Mouse (Mus musculus) heart, embryonic 13.5 days (tissue): ENCODE results near the gene Myocos. TPM values are rescaled to one million over a fixed set of nuclear protein-coding genes. Genes with fewer than 3 reads are reported as not detected.
"Not testable (repeated sequence)": the region's sequence is repeated elsewhere in the genome, so short reads cannot be mapped to it uniquely, and the experiment has no call there.

Experiments
- ATAC-seq: fragments of 200-750 bp; cut with Nextera tagmentation; 2 replicates; pipeline ENCODE4 v1.8.0; 2017; ENCODE audit warnings: moderate TSS enrichment; ENCODE audit not compliant: insufficient number of reproducible peaks, low FRiP score, low TSS enrichment; ENCODE audit errors: extremely low read depth
- H3K27ac ChIP-seq: fragments of 300-500 bp; sonication (generic); replicated peaks from 2 replicates; pipeline ENCODE4 v1.5.1; 2015; ENCODE audit warnings: moderate library complexity, mild to moderate bottlenecking, inconsistent platforms
- H3K27me3 ChIP-seq: fragments of 300-500 bp; sonication (generic); replicated peaks from 2 replicates; pipeline ENCODE4 v1.6.1; 2015; ENCODE audit warnings: mild to moderate bottlenecking, inconsistent platforms
- H3K36me3 ChIP-seq: fragments of 300-500 bp; sonication (generic); 2 replicates; pipeline ENCODE4 v1.6.1; 2015; ENCODE audit warnings: mild to moderate bottlenecking, inconsistent platforms
- H3K4me1 ChIP-seq: fragments of 300-500 bp; sonication (generic); 2 replicates; pipeline ENCODE4 v1.6.1; 2015; ENCODE audit warnings: inconsistent platforms
- H3K4me2 ChIP-seq: fragments of 300-500 bp; sonication (generic); 2 replicates; pipeline ENCODE4 v1.6.1; 2015; ENCODE audit warnings: inconsistent platforms, mild to moderate bottlenecking, moderate library complexity
- H3K4me3 ChIP-seq: fragments of 300-500 bp; sonication (generic); 2 replicates; pipeline ENCODE4 v1.5.1; 2015; ENCODE audit warnings: moderate library complexity, mild to moderate bottlenecking, inconsistent platforms
- H3K9ac ChIP-seq: fragments of 300-500 bp; sonication (generic); 2 replicates; pipeline ENCODE4 v1.6.1; 2015; ENCODE audit warnings: inconsistent platforms, mild to moderate bottlenecking, moderate library complexity
- H3K9me3 ChIP-seq: fragments of 300-500 bp; sonication (generic); 2 replicates; pipeline ENCODE4 v1.6.1; 2016; ENCODE audit warnings: inconsistent platforms
- WGBS: fragments of 180-500 bp; shearing (Covaris S2); methylation state at CpG from one replicate; pipeline ENCODE4 v1.1.7; 2015; ENCODE audit warnings: mixed read lengths; 5-methylcytosine and 5-hydroxymethylcytosine counted together
- polyA plus RNA-seq: library from polyadenylated mRNA; unstranded; fragments of >200 nt; fragmentation: Nextera tagmentation; extraction: Ambion mirVana; gene quantifications from 2 replicates; pipeline ENCODE4 v1.2.1, GENCODE M21; 2015

Myocos gene
- polyA plus RNA-seq, 1 experiment from 2014 or later: not detected

- no peak overlapping the region for H3K9ac ChIP-seq
- 81% methylated on average over 1 of the region's 1 CpGs for WGBS
- ATAC-seq: no peak
These were observed 18.2 kb downstream of the Myocos start for GRCm38 (mm10) chr1:162639861-162640260.

GRCm38 (mm10) chr1:162639051-162639750 lies 18.8 kb downstream of the Myocos start, which contains the start of gene Myoc:
Gene Myoc, plus strand, starts transcription at chr1:162639155.
- Histone ChIP-seq H3K9ac (no peak within 1 kb of the TSS), H3K36me3 (no peaks in the 10 kb centered on the region), H3K9me3 (0 out of 2 replicates have a peak, but pooled peaks cover 4% of the 10 kb centered on the region), H3K27me3 (no peaks in the 10 kb centered on the region), H3K4me2 (no peak within 1 kb of the TSS), H3K27ac (no peak within 1 kb of the TSS), H3K4me1 (no peaks in the 10 kb centered on the region), H3K4me3 (no peak within 1 kb of the TSS)
- WGBS: 74% methylated on average over 10 of the region's 10 CpGs
- ATAC-seq: no peak

More at GRCm38 (mm10) chr1:162639861-162640260, 18.2 kb downstream of the Myocos start:
- Histone ChIP-seq H3K27ac (no peak overlapping the region), H3K9me3 (no peaks in the 10 kb centered on the region), H3K27me3 (no peaks in the 10 kb centered on the region), H3K4me2 (no peak overlapping the region), H3K36me3 (no peaks in the 10 kb centered on the region), H3K4me3 (no peak overlapping the region), H3K4me1 (no peaks in the 10 kb centered on the region)

- H3K9ac ChIP-seq: no peak overlapping the region
- no peak overlapping the region for H3K4me3 ChIP-seq
- H3K27me3 ChIP-seq: no peaks in the 10 kb centered on the region
- H3K4me2 ChIP-seq: no peak overlapping the region
- 0 out of 2 replicates have a peak, but pooled peaks cover 5% of the 10 kb centered on the region for H3K9me3 ChIP-seq
- 78% methylated on average over 4 of the region's 4 CpGs for WGBS
- no peaks in the 10 kb centered on the region for H3K36me3 ChIP-seq
- ATAC-seq: no peak
- H3K4me1 ChIP-seq: no peaks in the 10 kb centered on the region
- no peak overlapping the region for H3K27ac ChIP-seq
These were observed 19.5 kb downstream of the Myocos start for GRCm38 (mm10) chr1:162638535-162638934.

- no peak overlapping the region for H3K4me2 ChIP-seq
- no peaks in the 10 kb centered on the region for H3K36me3 ChIP-seq
- no peaks in the 10 kb centered on the region for H3K27me3 ChIP-seq
- H3K4me3 ChIP-seq: no peak overlapping the region
- no peak overlapping the region for H3K27ac ChIP-seq
- no peaks in the 10 kb centered on the region for H3K4me1 ChIP-seq
- H3K9me3 ChIP-seq: 0 out of 2 replicates have a peak, but pooled peaks cover 5% of the 10 kb centered on the region
- ATAC-seq: no peak
- H3K9ac ChIP-seq: no peak overlapping the region
- 62% methylated on average over 3 of the region's 3 CpGs for WGBS
These were observed 21.5 kb downstream of the Myocos start for GRCm38 (mm10) chr1:162636516-162636915.

- not testable (repeated sequence) for H3K36me3 ChIP-seq, H3K27me3 ChIP-seq, ATAC-seq, H3K4me1 ChIP-seq, H3K4me3 ChIP-seq, H3K9me3 ChIP-seq, H3K4me2 ChIP-seq, H3K9ac ChIP-seq, H3K27ac ChIP-seq
- 39% methylated on average over 1 of the region's 1 CpGs for WGBS
These were observed 22.6 kb downstream of the Myocos start for GRCm38 (mm10) chr1:162635291-162635931.

GRCm38 (mm10) chr1:162628326-162628725 lies 29.7 kb downstream of the Myocos start:
- not testable (repeated sequence) for H3K9me3 ChIP-seq, ATAC-seq, H3K36me3 ChIP-seq, H3K27ac ChIP-seq, H3K4me3 ChIP-seq, H3K4me2 ChIP-seq, H3K27me3 ChIP-seq, H3K9ac ChIP-seq
- WGBS: 86% methylated on average over 15 of the region's 15 CpGs
- H3K4me1 ChIP-seq: peaks cover 22% of the 10 kb centered on the region

GRCm38 (mm10) chr1:162627821-162628220 lies 30.2 kb downstream of the Myocos start:
- not testable (repeated sequence) for H3K27ac ChIP-seq, H3K9me3 ChIP-seq, H3K4me2 ChIP-seq, H3K27me3 ChIP-seq, H3K4me3 ChIP-seq, H3K36me3 ChIP-seq, H3K9ac ChIP-seq, ATAC-seq
- peaks cover 22% of the 10 kb centered on the region for H3K4me1 ChIP-seq
- 73% methylated on average over 4 of the region's 4 CpGs for WGBS

- 19% methylated on average over 7 of the region's 7 CpGs for WGBS
- H3K4me2 ChIP-seq: peak overlapping the region; percentile 24
- ATAC-seq: no peak
These were observed 32.8 kb downstream of the Myocos start for GRCm38 (mm10) chr1:162625229-162625628.

GRCm38 (mm10) chr1:162623895-162624294 lies 34.1 kb downstream of the Myocos start:
- Histone ChIP-seq H3K27me3 (no peaks in the 10 kb centered on the region), H3K27ac (no peak overlapping the region), H3K36me3 (no peaks in the 10 kb centered on the region), H3K4me3 (no peak overlapping the region), H3K9ac (no peak overlapping the region; the same call in 1 of the 2 replicates), H3K4me1 (peaks cover 22% of the 10 kb centered on the region), H3K9me3 (no peaks in the 10 kb centered on the region), H3K4me2 (no peak overlapping the region)
- ATAC-seq: no peak
- 14% methylated on average over 4 of the region's 4 CpGs for WGBS

More at GRCm38 (mm10) chr1:162625229-162625628, 32.8 kb downstream of the Myocos start:
- Histone ChIP-seq H3K4me3 (no peak overlapping the region), H3K9ac (no peak overlapping the region), H3K27ac (no peak overlapping the region), H3K36me3 (no peaks in the 10 kb centered on the region), H3K9me3 (no peaks in the 10 kb centered on the region), H3K27me3 (no peaks in the 10 kb centered on the region), H3K4me1 (peaks cover 22% of the 10 kb centered on the region)

GRCm38 (mm10) chr1:162620487-162620886 lies 37.5 kb downstream of the Myocos start:
- Histone ChIP-seq H3K4me1 (peaks cover 18% of the 10 kb centered on the region), H3K4me2 (no peak overlapping the region)

GRCm38 (mm10) chr1:162615511-162615910 lies 42.5 kb downstream of the Myocos start:
- no peaks in the 10 kb centered on the region for H3K4me1 ChIP-seq
- H3K27ac ChIP-seq: no peak overlapping the region
- ATAC-seq: no peak
- no peaks in the 10 kb centered on the region for H3K27me3 ChIP-seq
- 60% methylated on average over 1 of the region's 1 CpGs for WGBS
- no peaks in the 10 kb centered on the region for H3K9me3 ChIP-seq
- H3K36me3 ChIP-seq: no peaks in the 10 kb centered on the region
- H3K9ac ChIP-seq: no peak overlapping the region
- no peak overlapping the region for H3K4me2 ChIP-seq
- no peak overlapping the region for H3K4me3 ChIP-seq

More at GRCm38 (mm10) chr1:162620487-162620886, 37.5 kb downstream of the Myocos start:
- Histone ChIP-seq H3K36me3 (no peaks in the 10 kb centered on the region), H3K9me3 (no peaks in the 10 kb centered on the region), H3K4me3 (no peak overlapping the region), H3K27ac (no peak overlapping the region), H3K27me3 (no peaks in the 10 kb centered on the region), H3K9ac (no peak overlapping the region)
- no peak for ATAC-seq
- WGBS: 57% methylated on average over 4 of the region's 4 CpGs
